Mouse (Mus musculus) limb, embryonic 13.5 days (tissue): ENCODE measurements around the gene Atl1. TPM values are rescaled to one million over a fixed set of nuclear protein-coding genes. Genes with fewer than 3 reads are reported as not detected.
A peak's percentile ranks its signal among the peaks of the same experiment; 100 is the strongest.

Source experiments
- ATAC-seq: fragments of 200-750 bp; cut with Nextera tagmentation; 2 replicates; pipeline ENCODE4 v1.8.0; 2017; ENCODE audit warnings: low read depth, moderate number of reproducible peaks, moderate TSS enrichment; ENCODE audit not compliant: low FRiP score
- H3K27ac ChIP-seq: fragments of 300-500 bp; sonication (generic); 2 replicates; pipeline ENCODE4 v1.5.1; 2015; ENCODE audit warnings: inconsistent platforms, mild to moderate bottlenecking, moderate library complexity
- H3K27me3 ChIP-seq: fragments of 300-500 bp; sonication (generic); 2 replicates; pipeline ENCODE4 v1.6.1; 2015; ENCODE audit warnings: mild to moderate bottlenecking, inconsistent platforms
- H3K36me3 ChIP-seq: fragments of 300-500 bp; sonication (generic); 2 replicates; pipeline ENCODE4 v1.6.1; 2015; ENCODE audit warnings: inconsistent platforms, mild to moderate bottlenecking, moderate library complexity
- H3K4me1 ChIP-seq: fragments of 300-500 bp; sonication (generic); 2 replicates; pipeline ENCODE4 v1.6.1; 2015; ENCODE audit warnings: inconsistent platforms
- H3K4me2 ChIP-seq: fragments of 300-500 bp; sonication (generic); replicated peaks from 2 replicates; pipeline ENCODE4 v1.6.1; 2015; ENCODE audit warnings: inconsistent platforms, mild to moderate bottlenecking, moderate library complexity
- H3K4me3 ChIP-seq: fragments of 300-500 bp; sonication (generic); 2 replicates; pipeline ENCODE4 v1.5.1; 2015; ENCODE audit warnings: moderate library complexity, mild to moderate bottlenecking, inconsistent platforms
- H3K9ac ChIP-seq: fragments of 300-500 bp; sonication (generic); 2 replicates; pipeline ENCODE4 v1.6.1; 2015; ENCODE audit warnings: mild to moderate bottlenecking, inconsistent platforms
- H3K9me3 ChIP-seq: fragments of 300-500 bp; sonication (generic); 2 replicates; pipeline ENCODE4 v1.6.1; 2016; ENCODE audit warnings: inconsistent platforms
- WGBS: fragments of 180-500 bp; shearing (Covaris S2); methylation state at CpG from one replicate; pipeline ENCODE4 v1.1.7; 2015; 5-methylcytosine and 5-hydroxymethylcytosine counted together
- polyA plus RNA-seq: library from polyadenylated mRNA; unstranded; fragments of >200 nt; fragmentation: Nextera tagmentation; extraction: Ambion mirVana; gene quantifications from 2 replicates; pipeline ENCODE4 v1.2.1, GENCODE M21; 2015

The Atl1 gene
- polyA plus RNA-seq, 1 experiment from 2014 or later = 6.1 TPM

DNA sequence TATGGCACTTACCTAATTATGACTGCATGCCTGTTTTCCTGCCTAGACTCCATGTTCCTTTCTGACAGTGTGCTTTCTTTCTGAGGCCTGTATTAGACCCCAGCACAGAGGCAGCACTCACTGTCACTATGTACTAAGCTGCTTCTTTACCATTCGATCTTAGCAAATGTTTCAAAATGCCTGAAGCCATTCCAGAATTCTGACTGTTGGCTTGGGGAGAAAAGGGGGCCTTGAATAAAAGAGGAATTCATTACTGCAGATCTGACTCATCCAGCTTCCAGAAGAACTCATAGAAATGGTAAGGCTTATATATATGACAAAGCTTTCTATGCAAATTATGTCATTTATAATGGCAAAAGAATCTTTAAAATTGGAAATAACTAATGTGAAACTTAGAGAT is 4.1 kb upstream of the Atl1 start:
- WGBS = 70% methylated on average over 1 of the region's 1 CpGs
- no peak for ATAC-seq

DNA sequence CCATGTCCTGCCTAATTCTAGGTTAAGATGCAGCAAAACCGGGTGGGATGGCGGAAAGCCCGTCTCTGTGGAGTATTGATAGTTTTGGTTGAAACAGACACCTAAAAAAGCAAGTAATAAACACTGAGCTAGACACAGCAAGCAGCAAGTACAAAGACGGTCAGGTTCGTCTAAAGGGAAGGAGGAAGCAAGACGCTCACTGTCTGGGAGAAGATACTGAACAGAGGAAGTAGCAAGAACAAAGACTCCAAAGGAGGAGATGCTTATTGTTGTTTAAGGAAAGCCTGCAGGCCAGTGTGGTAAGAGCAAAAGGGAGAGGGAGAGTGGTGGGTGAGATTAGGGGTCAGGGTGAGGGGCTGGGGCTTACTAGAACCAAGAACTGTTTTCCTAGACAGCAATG is 2.4 kb upstream of the Atl1 start:
- peak overlapping the region; percentile 76 for H3K4me2 ChIP-seq
- no peaks in the 10 kb centered on the region for H3K27me3 ChIP-seq
- H3K27ac ChIP-seq = peak overlapping the region; percentile 55; the same call in 1 of the 2 replicates
- peaks cover 11% of the 10 kb centered on the region; the same call in 1 of the 2 replicates for H3K36me3 ChIP-seq
- 50% methylated on average over 6 of the region's 6 CpGs for WGBS
- ATAC-seq = no peak
- H3K4me1 ChIP-seq = peaks cover 50% of the 10 kb centered on the region
- peak overlapping the region; percentile 59; the same call in 1 of the 2 replicates for H3K9ac ChIP-seq
- no peaks in the 10 kb centered on the region for H3K9me3 ChIP-seq
- H3K4me3 ChIP-seq = peak overlapping the region; percentile 89

More for the DNA sequence above, 4.1 kb upstream of the Atl1 start:
- no peak overlapping the region for H3K4me3 ChIP-seq
- peaks cover 15% of the 10 kb centered on the region; the same call in 1 of the 2 replicates for H3K36me3 ChIP-seq
- no peaks in the 10 kb centered on the region for H3K27me3 ChIP-seq
- H3K27ac ChIP-seq = no peak overlapping the region
- H3K4me2 ChIP-seq = no peak overlapping the region
- no peaks in the 10 kb centered on the region for H3K9me3 ChIP-seq
- no peak overlapping the region for H3K9ac ChIP-seq
- H3K4me1 ChIP-seq = peaks cover 42% of the 10 kb centered on the region

DNA sequence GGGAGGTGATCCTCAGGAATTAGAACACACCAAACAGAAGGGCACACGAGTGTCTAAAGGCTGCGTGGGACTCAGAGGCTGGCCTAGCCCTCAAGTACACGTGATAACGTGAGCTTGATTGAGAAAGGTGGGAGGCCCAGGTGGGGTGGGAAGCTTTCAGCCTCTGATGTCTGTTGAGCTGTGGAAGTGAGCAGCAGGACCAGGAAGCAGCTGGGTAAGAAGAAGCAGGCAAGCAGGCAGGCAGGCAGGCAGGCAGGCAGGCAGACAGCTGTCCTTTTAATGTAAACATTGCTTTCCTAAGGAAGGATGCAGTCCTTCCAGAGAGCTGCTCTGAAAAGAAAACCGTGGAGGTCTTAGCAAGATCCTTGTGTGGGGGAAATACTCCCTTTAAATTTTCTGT is 1.9 kb upstream of the Atl1 start:
- 23% methylated on average over 5 of the region's 5 CpGs for whole genome bisulfite sequencing
- ATAC-seq = no peak
- peak overlapping the region; percentile 76 for H3K4me2 ChIP-seq

DNA sequence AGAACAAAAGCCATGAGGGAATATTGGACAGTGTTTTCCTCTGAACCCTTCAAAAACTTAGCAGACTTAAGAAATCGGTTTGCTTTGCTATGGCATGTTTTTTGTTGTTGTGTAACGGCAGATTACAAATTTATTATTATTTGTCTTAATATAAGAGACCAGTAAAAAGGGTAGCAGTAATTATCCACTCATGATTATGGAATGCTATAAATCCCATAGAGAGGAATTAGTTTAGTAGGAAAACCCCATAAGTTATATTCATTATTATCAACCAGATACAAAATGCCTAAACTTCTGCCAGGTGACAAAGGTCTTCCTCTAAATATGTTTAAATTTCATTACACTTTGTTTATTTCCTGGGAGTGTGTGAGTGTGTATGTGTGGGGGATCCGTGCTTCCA is 693 bp upstream of the Atl1 start:
- H3K36me3 ChIP-seq = 0 out of 2 replicates have a peak, but pooled peaks cover 9% of the 10 kb centered on the region
- H3K9me3 ChIP-seq = no peaks in the 10 kb centered on the region
- no peaks in the 10 kb centered on the region for H3K27me3 ChIP-seq
- peak overlapping the region; percentile 89 for H3K4me3 ChIP-seq
- ATAC-seq = no peak
- WGBS = 33% methylated on average over 3 of the region's 3 CpGs
- H3K27ac ChIP-seq = 0 out of 2 replicates have a peak overlapping the region, but pooled peaks have one; percentile 93
- H3K4me2 ChIP-seq = peak overlapping the region; percentile 76
- peak overlapping the region; percentile 96 for H3K9ac ChIP-seq
- H3K4me1 ChIP-seq = peaks cover 51% of the 10 kb centered on the region

More for the DNA sequence above, 1.9 kb upstream of the Atl1 start:
- Histone ChIP-seq H3K27me3 (no peaks in the 10 kb centered on the region), H3K9ac (peak overlapping the region; percentile 59; the same call in 1 of the 2 replicates), H3K9me3 (no peaks in the 10 kb centered on the region), H3K27ac (peak overlapping the region; percentile 55; the same call in 1 of the 2 replicates), H3K36me3 (peaks cover 11% of the 10 kb centered on the region; the same call in 1 of the 2 replicates), H3K4me1 (peaks cover 52% of the 10 kb centered on the region), H3K4me3 (peak overlapping the region; percentile 89)

DNA sequence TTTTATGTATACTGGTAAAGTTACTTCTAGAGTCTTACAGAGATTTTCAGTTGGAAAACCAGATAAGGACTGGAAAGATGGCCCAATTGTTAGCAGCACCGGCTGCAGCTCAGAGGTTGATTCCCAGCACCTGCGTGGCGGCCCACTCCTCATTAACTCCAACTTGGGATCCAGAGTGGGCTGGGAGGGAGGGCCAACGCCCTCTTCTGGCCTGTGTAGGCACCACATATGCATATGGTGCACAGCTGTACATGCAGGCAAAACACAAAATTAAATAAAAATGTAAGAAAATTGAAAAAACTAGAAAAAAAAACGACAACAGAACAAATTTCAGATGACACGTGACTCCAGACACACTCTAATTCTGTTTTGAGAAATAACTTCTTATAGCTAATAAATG is 1.5 kb downstream of the Atl1 start:
- ATAC-seq = no peak
- Histone ChIP-seq H3K27ac (no peak overlapping the region), H3K4me2 (no peak overlapping the region), H3K4me3 (no peak overlapping the region), H3K4me1 (peaks cover 34% of the 10 kb centered on the region), H3K9ac (no peak overlapping the region), H3K27me3 (peaks cover 2% of the 10 kb centered on the region; the same call in 1 of the 2 replicates), H3K9me3 (no peaks in the 10 kb centered on the region), H3K36me3 (0 out of 2 replicates have a peak, but pooled peaks cover 5% of the 10 kb centered on the region)
- WGBS = 57% methylated on average over 6 of the region's 6 CpGs

DNA sequence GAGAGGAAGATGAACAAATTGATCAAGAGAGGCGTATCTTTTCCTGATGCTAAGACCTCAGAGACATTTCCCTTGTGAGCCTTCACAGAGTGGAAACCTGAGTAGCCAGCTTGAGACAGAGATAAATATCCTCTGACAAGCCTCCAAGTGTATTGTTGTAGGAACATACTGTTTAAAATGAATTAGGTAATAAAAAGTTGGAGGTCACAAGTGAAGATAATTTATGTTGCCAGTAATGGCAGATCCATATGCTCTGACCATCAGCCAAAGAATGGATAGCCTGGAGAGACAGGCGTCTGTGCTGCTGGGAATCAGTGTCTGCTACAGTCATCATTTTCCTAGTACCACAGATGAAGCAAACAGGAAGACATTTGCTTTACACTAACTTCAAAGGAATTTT is 2.6 kb downstream of the Atl1 start:
- H3K9ac ChIP-seq = no peak overlapping the region
- H3K27me3 ChIP-seq = peaks cover 2% of the 10 kb centered on the region; the same call in 1 of the 2 replicates
- H3K4me2 ChIP-seq = no peak overlapping the region
- no peaks in the 10 kb centered on the region for H3K9me3 ChIP-seq
- 53% methylated on average over 2 of the region's 2 CpGs for WGBS
- no peak overlapping the region for H3K4me3 ChIP-seq
- H3K27ac ChIP-seq = 0 out of 2 replicates have a peak overlapping the region, but pooled peaks have one; percentile 48
- no peak for ATAC-seq
- H3K4me1 ChIP-seq = peaks cover 26% of the 10 kb centered on the region
- 0 out of 2 replicates have a peak, but pooled peaks cover 4% of the 10 kb centered on the region for H3K36me3 ChIP-seq

DNA sequence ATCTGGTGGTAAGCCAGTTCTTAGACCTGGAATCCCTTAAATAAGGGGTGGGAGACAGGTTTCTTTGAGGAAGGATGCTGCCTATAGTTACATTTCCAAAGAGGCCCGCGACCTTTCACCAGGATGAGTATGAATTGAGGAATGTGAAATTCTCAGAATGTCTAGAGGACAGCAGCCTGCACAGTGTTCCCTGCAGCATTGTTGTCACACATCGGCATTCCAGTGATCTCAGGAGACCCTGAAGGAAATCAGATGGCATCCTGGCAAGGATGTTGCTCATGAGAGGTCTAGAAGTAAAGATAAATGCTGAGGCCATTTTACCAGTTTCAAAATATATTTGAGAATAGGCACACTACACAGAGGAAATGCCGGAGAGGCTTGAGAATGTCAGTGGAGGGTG is 5.7 kb downstream of the Atl1 start:
- WGBS = 87% methylated on average over 4 of the region's 4 CpGs
- Histone ChIP-seq H3K36me3 (no peaks in the 10 kb centered on the region), H3K27me3 (peaks cover 2% of the 10 kb centered on the region; the same call in 1 of the 2 replicates), H3K4me2 (no peak overlapping the region), H3K4me3 (no peak overlapping the region), H3K27ac (no peak overlapping the region), H3K9ac (no peak overlapping the region), H3K4me1 (peaks cover 10% of the 10 kb centered on the region), H3K9me3 (no peaks in the 10 kb centered on the region)
- no peak for ATAC-seq

DNA sequence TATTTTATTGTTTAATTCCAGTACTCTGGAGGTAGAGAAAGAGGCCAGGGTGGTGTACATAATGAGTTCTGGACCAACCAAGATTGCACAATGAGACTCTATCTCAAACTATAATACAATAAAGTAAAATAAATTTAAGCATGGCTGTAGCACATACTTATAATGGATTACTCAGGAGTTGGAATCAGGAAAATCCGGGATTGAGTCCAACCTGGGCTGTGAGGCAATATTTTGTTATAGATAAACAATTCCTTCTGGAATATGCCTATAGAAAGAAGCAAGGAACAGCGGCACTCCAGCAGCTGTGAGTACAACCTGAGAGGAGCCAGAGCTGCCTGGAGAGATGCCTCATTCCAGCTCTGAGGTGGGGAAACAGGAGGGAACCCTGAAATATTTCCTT is 12.6 kb downstream of the Atl1 start:
- Histone ChIP-seq H3K27me3 (no peaks in the 10 kb centered on the region), H3K36me3 (no peaks in the 10 kb centered on the region), H3K9me3 (no peaks in the 10 kb centered on the region), H3K4me3 (no peak overlapping the region), H3K27ac (no peak overlapping the region), H3K4me2 (no peak overlapping the region), H3K9ac (no peak overlapping the region), H3K4me1 (peaks cover 14% of the 10 kb centered on the region)
- ATAC-seq = no peak
- whole genome bisulfite sequencing = 71% methylated on average over 2 of the region's 2 CpGs

DNA sequence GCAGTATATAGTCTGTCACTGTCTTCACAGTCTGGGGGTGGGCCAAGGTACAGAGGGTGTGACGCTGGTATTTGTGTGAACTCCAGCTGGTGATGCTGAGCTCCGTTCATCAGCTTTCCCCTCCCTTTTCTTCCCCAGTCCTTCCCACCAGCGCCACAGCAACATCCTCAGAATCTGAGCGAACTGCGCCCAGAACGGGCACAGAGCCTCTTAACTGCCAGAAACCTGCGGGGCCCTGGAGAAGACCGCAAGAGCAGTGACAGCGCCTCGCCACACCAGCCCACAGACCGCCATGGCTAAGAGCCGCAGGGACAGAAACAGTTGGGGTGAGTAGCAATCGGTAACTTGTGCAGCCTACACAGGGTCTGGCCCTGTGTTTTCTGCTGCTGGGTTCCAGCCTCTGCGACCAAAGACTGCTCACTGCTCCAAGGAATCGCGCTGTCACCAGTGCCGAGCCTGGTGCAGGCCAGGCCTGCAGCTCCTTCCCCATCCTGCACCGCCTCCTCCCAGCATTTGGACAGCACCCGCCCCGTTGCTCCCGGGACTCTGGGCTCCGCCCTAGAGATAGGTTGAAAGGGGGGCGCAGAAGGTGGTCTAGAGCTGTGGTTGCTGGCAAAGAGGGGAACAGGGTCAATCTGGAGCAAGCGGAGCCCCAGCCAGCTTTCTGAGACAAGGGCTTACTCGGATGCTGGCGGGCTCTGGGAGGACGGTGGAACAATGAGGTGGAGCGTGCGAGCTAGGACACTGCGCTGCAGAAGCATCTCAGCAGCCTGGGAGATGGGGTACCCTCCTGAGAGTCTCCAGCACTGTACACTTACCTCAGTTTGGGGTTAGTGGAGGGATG is 15.5 kb downstream of the Atl1 start:
- peak; percentile 59 for ATAC-seq
- Histone ChIP-seq H3K9ac (peak overlapping the region; percentile 48), H3K27ac (no peak overlapping the region), H3K27me3 (no peaks in the 10 kb centered on the region), H3K4me3 (peak overlapping the region; percentile 36), H3K9me3 (no peaks in the 10 kb centered on the region), H3K36me3 (no peaks in the 10 kb centered on the region), H3K4me2 (peak overlapping the region; percentile 66), H3K4me1 (peaks cover 14% of the 10 kb centered on the region)
- WGBS = 3% methylated on average over 30 of the region's 30 CpGs

DNA sequence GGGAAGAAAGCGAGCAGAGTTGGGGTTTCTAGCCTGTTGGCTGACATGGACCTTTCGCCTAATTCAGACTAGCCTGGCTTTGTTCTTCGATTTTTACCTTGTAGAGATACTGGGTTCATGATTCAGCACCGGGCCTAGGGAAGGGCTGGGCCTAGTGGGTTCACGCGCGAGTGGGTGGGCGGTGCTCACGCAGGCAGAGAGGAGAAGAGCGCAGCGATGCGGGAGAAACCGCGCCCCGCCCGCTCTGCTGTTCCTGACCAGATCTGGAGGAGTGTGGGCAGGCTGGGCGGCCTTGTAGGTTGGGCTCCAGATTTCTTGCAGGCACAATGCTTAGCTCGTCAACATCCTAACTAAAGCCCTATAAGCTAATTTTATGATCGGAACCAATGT is 16.1 kb downstream of the Atl1 start:
- no peak overlapping the region for H3K9ac ChIP-seq
- 34% methylated on average over 19 of the region's 19 CpGs for WGBS
- H3K27ac ChIP-seq = no peak overlapping the region
- H3K4me3 ChIP-seq = peak overlapping the region; percentile 36; the same call in 1 of the 2 replicates
- no peaks in the 10 kb centered on the region for H3K9me3 ChIP-seq
- H3K4me2 ChIP-seq = peak overlapping the region; percentile 66
- no peak for ATAC-seq
- no peaks in the 10 kb centered on the region for H3K36me3 ChIP-seq
- H3K27me3 ChIP-seq = no peaks in the 10 kb centered on the region
- peaks cover 14% of the 10 kb centered on the region for H3K4me1 ChIP-seq

DNA sequence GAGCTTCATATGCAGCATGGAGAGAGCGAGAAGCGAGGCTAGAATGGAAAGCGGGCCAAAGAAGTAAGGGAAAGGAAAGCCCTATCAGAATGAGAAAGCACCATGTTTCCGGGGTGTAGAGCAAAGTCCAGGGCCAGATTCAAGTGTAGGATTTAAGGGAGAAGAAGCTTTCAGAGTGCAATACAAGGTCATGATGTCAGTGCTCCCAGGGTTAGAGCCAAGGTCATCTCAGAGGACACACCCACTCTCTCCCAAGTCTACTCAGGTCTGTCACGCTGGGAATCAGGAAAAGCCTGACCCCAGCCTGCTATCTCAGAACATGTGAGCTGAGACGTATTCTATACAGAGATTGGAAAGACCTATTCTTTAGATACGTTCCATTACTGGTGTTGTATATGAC is 19.5 kb downstream of the Atl1 start:
- WGBS = 88% methylated on average over 7 of the region's 7 CpGs
- Histone ChIP-seq H3K27ac (no peak overlapping the region), H3K9me3 (no peaks in the 10 kb centered on the region), H3K9ac (no peak overlapping the region), H3K4me3 (no peak overlapping the region), H3K4me2 (no peak overlapping the region), H3K27me3 (no peaks in the 10 kb centered on the region), H3K4me1 (peaks cover 14% of the 10 kb centered on the region), H3K36me3 (no peaks in the 10 kb centered on the region)
- ATAC-seq = no peak

DNA sequence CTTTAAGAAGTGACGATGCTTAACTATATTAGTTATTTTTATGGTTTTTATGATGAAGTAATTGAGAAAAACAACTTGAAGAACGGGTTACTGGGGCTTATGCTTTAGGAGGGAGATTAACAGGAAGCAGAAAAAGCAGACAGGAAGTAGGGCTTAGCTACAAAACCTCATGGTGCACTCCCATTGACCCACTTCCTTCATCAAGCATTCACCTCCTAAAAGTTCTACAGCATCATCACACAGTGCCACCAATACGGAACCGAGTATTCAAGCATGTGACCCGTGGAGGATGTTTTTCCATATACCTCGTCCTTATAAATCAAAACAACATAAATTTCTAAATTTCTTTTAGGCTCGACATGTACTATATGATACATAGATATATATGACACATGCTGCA is 20.3 kb downstream of the Atl1 start:
- Histone ChIP-seq H3K27ac (no peak overlapping the region), H3K4me1 (peaks cover 8% of the 10 kb centered on the region), H3K36me3 (no peaks in the 10 kb centered on the region), H3K4me2 (no peak overlapping the region), H3K4me3 (no peak overlapping the region), H3K27me3 (no peaks in the 10 kb centered on the region), H3K9me3 (no peaks in the 10 kb centered on the region), H3K9ac (no peak overlapping the region)
- 83% methylated on average over 7 of the region's 7 CpGs for WGBS
- no peak for ATAC-seq
